Mouse (Mus musculus) hindbrain, postnatal 0 days (tissue): ENCODE results near the gene Ebi3. TPM values are rescaled to one million over a fixed set of nuclear protein-coding genes. Genes with fewer than 3 reads are reported as not detected.

Source experiments
- ATAC-seq: fragments of 200-750 bp; cut with Nextera tagmentation; 2 replicates; pipeline ENCODE4 v1.8.0; 2017; ENCODE audit warnings: mild to moderate bottlenecking, moderate TSS enrichment, moderate library complexity
- DNase-seq: peaks from one replicate; pipeline ENCODE4 v3.0.0-alpha.2; 2015; ENCODE audit warnings: low spot score
- H3K27ac ChIP-seq: fragments of 300-500 bp; sonication (generic); 2 replicates; pipeline ENCODE4 v1.5.1; 2014; ENCODE audit warnings: mild to moderate bottlenecking
- H3K27me3 ChIP-seq: fragments of 300-500 bp; sonication (generic); 2 replicates; pipeline ENCODE4 v1.6.1; 2014; ENCODE audit warnings: low read length, mixed read lengths; ENCODE audit not compliant: insufficient read depth
- H3K36me3 ChIP-seq: fragments of 300-500 bp; sonication (generic); 2 replicates; pipeline ENCODE4 v1.6.1; 2014; ENCODE audit warnings: low read length, mixed read lengths; ENCODE audit not compliant: insufficient read depth
- H3K4me1 ChIP-seq: fragments of 300-500 bp; sonication (generic); 2 replicates; pipeline ENCODE4 v1.6.1; 2014; ENCODE audit warnings: antibody characterized with exemption, low read length, mixed read lengths; ENCODE audit not compliant: insufficient read depth
- H3K4me2 ChIP-seq: fragments of 300-500 bp; sonication (generic); 2 replicates; pipeline ENCODE4 v1.6.1; 2014; ENCODE audit warnings: low read depth, mild to moderate bottlenecking, low read length, moderate library complexity, mixed read lengths
- H3K4me3 ChIP-seq: fragments of 300-500 bp; sonication (generic); 2 replicates; pipeline ENCODE4 v1.5.1; 2014; ENCODE audit warnings: low read length
- H3K9ac ChIP-seq: fragments of 300-500 bp; sonication (generic); replicated peaks from 2 replicates; pipeline ENCODE4 v1.6.1; 2014; ENCODE audit warnings: mild to moderate bottlenecking, low read length, moderate library complexity, mixed read lengths
- H3K9me3 ChIP-seq: fragments of 300-500 bp; sonication (generic); 2 replicates; pipeline ENCODE4 v1.6.1; 2016; ENCODE audit warnings: low read length, mixed read lengths
- CTCF ChIP-seq: IDR thresholded peaks from 2 replicates; pipeline ENCODE4 v1.5.1; 2016; ENCODE audit warnings: antibody characterized with exemption, control low read depth, low read depth
- WGBS: fragments of 180-500 bp; shearing (Covaris S2); extraction: QIAGEN DNeasy Blood & Tissue Kit; methylation state at CpG from one replicate; pipeline ENCODE4 v1.1.7; 2014; 5-methylcytosine and 5-hydroxymethylcytosine counted together
- polyA plus RNA-seq: library from polyadenylated mRNA; unstranded; fragments of >200 nt; fragmentation: Nextera tagmentation; extraction: Ambion mirVana; gene quantifications from 2 replicates; pipeline ENCODE4 v1.2.1, GENCODE M21; 2015
- total RNA-seq: library from RNA; depleted of rRNA; stranded (reverse); fragments of >200 nt; gene quantifications from 2 replicates; pipeline ENCODE4 v1.2.3, GENCODE M21; 2014

Ebi3 gene
- total and polyA plus RNA-seq, 2 experiments from 2014 or later: 3.8 to 7.3 TPM

GRCm38 (mm10) chr17:55957726-55958583, 5.5 kb downstream of the Ebi3 start:
- H3K27me3 ChIP-seq: no peaks in the 10 kb centered on the region
- peaks cover 9% of the 10 kb centered on the region; the same call in 1 of the 2 replicates for H3K4me1 ChIP-seq
- 76% methylated on average over 13 of the region's 13 CpGs for WGBS
- DNase-seq: no peak
- TF ChIP-seq CTCF: no peak
- peak overlapping the region; percentile 47 for H3K4me3 ChIP-seq
- peak overlapping the region; percentile 63 for H3K4me2 ChIP-seq
- H3K36me3 ChIP-seq: no peaks in the 10 kb centered on the region
- H3K27ac ChIP-seq: peak overlapping the region; percentile 93
- ATAC-seq: no peak
- H3K9me3 ChIP-seq: no peaks in the 10 kb centered on the region
- H3K9ac ChIP-seq: peak overlapping the region; percentile 49

GRCm38 (mm10) chr17:55958584-55958886, 6.1 kb downstream of the Ebi3 start:
- Histone ChIP-seq H3K27me3 (no peaks in the 10 kb centered on the region), H3K4me1 (peaks cover 9% of the 10 kb centered on the region; the same call in 1 of the 2 replicates), H3K4me3 (peak overlapping the region; percentile 47), H3K9me3 (no peaks in the 10 kb centered on the region), H3K4me2 (peak overlapping the region; percentile 63), H3K27ac (peak overlapping the region; percentile 93), H3K36me3 (no peaks in the 10 kb centered on the region), H3K9ac (peak overlapping the region; percentile 49)
- ATAC-seq: no peak
- DNase-seq: no peak
- 36% methylated on average over 2 of the region's 2 CpGs for WGBS
- no peak for TF ChIP-seq CTCF

- Histone ChIP-seq H3K27me3 (no peaks in the 10 kb centered on the region), H3K4me1 (peaks cover 9% of the 10 kb centered on the region; the same call in 1 of the 2 replicates), H3K4me3 (peak within 1 kb of the TSS; percentile 47), H3K9ac (peak within 1 kb of the TSS; percentile 49), H3K27ac (peak within 1 kb of the TSS; percentile 93), H3K4me2 (peak within 1 kb of the TSS; percentile 63), H3K36me3 (no peaks in the 10 kb centered on the region), H3K9me3 (no peaks in the 10 kb centered on the region)
- WGBS: under 1% methylated on average over 44 of the region's 46 CpGs
- TF ChIP-seq CTCF: peak; percentile 28; the same call in 1 of the 2 replicates
- ATAC-seq (peak; percentile 93), DNase-seq (peak; percentile 97)
These were observed 6.7 kb downstream of the Ebi3 start, which contains the start of gene Yju2 for GRCm38 (mm10) chr17:55958918-55959728. TSS of gene Yju2 (plus strand) at chr17:55959099.

GRCm38 (mm10) chr17:55959946-55960740, 7.7 kb downstream of the Ebi3 start:
- H3K4me2 ChIP-seq: peak overlapping the region; percentile 63
- peaks cover 9% of the 10 kb centered on the region; the same call in 1 of the 2 replicates for H3K4me1 ChIP-seq
- H3K9ac ChIP-seq: peak overlapping the region; percentile 40; the same call in 1 of the 2 replicates
- ATAC-seq: no peak
- no peaks in the 10 kb centered on the region for H3K27me3 ChIP-seq
- 71% methylated on average over 10 of the region's 10 CpGs for WGBS
- H3K4me3 ChIP-seq: peak overlapping the region; percentile 47
- peak overlapping the region; percentile 93; the same call in 1 of the 2 replicates for H3K27ac ChIP-seq
- DNase-seq: no peak
- no peak for TF ChIP-seq CTCF
- H3K9me3 ChIP-seq: no peaks in the 10 kb centered on the region
- peaks cover 9% of the 10 kb centered on the region; the same call in 1 of the 2 replicates for H3K36me3 ChIP-seq

GRCm38 (mm10) chr17:55960791-55961190, 8.4 kb downstream of the Ebi3 start:
- no peak overlapping the region for H3K9ac ChIP-seq
- no peak overlapping the region for H3K4me2 ChIP-seq
- TF ChIP-seq CTCF: no peak
- no peak for DNase-seq
- H3K4me3 ChIP-seq: no peak overlapping the region
- peaks cover 9% of the 10 kb centered on the region; the same call in 1 of the 2 replicates for H3K4me1 ChIP-seq
- no peak overlapping the region for H3K27ac ChIP-seq
- H3K27me3 ChIP-seq: no peaks in the 10 kb centered on the region
- ATAC-seq: no peak
- no peaks in the 10 kb centered on the region for H3K9me3 ChIP-seq
- H3K36me3 ChIP-seq: peaks cover 9% of the 10 kb centered on the region; the same call in 1 of the 2 replicates

GRCm38 (mm10) chr17:55961631-55962030, 9.2 kb downstream of the Ebi3 start:
- Histone ChIP-seq H3K27ac (no peak overlapping the region), H3K4me3 (no peak overlapping the region), H3K27me3 (no peaks in the 10 kb centered on the region), H3K9me3 (no peaks in the 10 kb centered on the region), H3K36me3 (peaks cover 16% of the 10 kb centered on the region), H3K4me1 (peaks cover 2% of the 10 kb centered on the region; the same call in 1 of the 2 replicates), H3K9ac (no peak overlapping the region), H3K4me2 (no peak overlapping the region)
- ATAC-seq (no peak), DNase-seq (no peak)
- no peak for TF ChIP-seq CTCF
- 95% methylated on average over 7 of the region's 7 CpGs for WGBS
